Mouse (Mus musculus) E14TG2a.4 (cell line): ENCODE measurements around the gene Trp53i13.

Experiments used
- H3K27me3 ChIP-seq: 2 replicates; pipeline ENCODE4 v1.6.1; 2014; ENCODE audit warnings: low read length, control low read depth; ENCODE audit not compliant: insufficient read depth
- H3K36me3 ChIP-seq: 2 replicates; pipeline ENCODE4 v1.6.1; 2014; ENCODE audit warnings: low read length, control low read depth; ENCODE audit not compliant: insufficient read depth
- H3K4me1 ChIP-seq: replicated peaks from 2 replicates; pipeline ENCODE4 v1.6.1; 2014; ENCODE audit warnings: low read depth, low read length, control low read depth
- H3K4me3 ChIP-seq: replicated peaks from 2 replicates; pipeline ENCODE4 v1.5.1; 2014; ENCODE audit warnings: mild to moderate bottlenecking, low read length
- H3K9me3 ChIP-seq: 2 replicates; pipeline ENCODE4 v1.6.1; 2014; ENCODE audit warnings: low read length, control low read depth
- CTCF ChIP-seq: conservative IDR thresholded peaks from 2 replicates; pipeline ENCODE4 v1.5.1; 2014; ENCODE audit warnings: low read length
- NANOG ChIP-seq: IDR thresholded peaks from 2 replicates; pipeline ENCODE4 v1.6.1; 2014; ENCODE audit warnings: borderline replicate concordance, low read length, mixed read lengths
- POU5F1 ChIP-seq: IDR thresholded peaks from 2 replicates; pipeline ENCODE4 v1.6.1; 2014; ENCODE audit warnings: low read length, borderline replicate concordance

The Trp53i13 gene

DNA sequence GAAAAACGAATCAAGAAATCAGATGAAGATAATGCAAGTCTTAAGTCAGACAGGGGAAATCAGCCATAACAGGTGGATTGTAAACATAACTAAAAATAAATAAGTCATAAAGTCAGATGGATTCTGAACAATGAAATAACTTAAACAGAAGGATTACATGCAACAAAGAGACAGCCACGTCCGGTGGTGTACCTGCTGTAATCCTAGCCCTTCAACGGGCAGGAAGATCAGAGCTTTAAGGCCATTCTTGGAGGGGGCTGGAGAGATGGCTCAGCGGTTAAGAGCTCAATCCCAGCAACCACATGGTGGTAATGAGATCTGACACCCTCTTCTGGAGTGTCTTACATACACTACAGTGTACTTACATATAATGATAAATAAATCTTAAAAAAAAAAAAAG lies 4.4 kb downstream of the Trp53i13 start:
- H3K27me3 ChIP-seq = peaks cover 34% of the 10 kb centered on the region
- H3K9me3 ChIP-seq = no peaks in the 10 kb centered on the region
- no peak overlapping the region for H3K4me3 ChIP-seq
- peaks cover 25% of the 10 kb centered on the region for H3K36me3 ChIP-seq
- peaks cover 64% of the 10 kb centered on the region for H3K4me1 ChIP-seq
- TF ChIP-seq POU5F1 (no peak), NANOG (no peak), CTCF (no peak)

DNA sequence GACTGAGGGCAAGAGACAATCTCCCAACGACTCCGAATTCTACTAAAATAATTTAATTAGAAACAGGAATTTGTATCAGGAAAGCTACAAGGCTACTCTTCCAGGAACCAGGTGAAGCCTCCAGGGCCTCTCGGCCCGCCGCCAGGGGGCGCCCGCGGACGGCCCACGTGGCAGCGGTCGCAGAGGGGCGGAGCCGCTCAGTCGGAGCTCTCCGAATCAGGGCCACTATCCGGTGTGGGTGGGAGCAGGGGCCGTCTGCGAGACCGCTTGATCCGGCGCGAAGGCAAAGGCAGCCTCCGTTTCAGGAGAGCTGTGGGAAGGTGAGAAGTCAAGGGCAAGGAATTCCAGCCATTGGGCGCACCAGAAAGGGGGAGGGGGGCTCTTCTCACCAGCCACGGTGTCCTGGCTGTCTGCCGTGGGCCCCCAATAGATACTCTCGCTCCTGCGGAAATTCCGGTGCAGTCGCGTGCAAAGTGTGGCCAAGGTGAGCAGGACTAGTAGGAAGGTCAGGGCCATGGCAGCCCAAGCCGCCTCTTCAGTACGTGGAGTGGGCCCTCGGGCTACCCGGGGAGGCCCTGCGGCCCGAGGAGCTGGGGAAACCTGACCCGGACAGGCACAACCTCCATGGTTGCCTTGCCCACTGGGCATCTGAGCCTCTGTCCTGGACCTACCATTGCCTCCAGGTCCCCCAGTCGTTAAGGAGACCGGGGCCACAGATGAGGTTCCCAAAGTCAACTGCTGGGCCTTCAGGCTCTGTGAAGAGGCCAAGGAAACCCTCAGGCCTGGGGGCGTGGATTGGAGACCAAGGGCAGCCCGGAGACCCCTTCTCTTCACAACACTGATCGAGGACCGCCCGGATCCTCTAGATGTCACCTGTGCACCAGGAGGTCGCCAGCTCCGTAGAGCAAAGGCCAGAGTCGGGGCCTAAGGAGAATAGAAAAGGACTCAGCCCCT lies 7.4 kb downstream of the Trp53i13 start:
- Histone ChIP-seq H3K4me3 (peak overlapping the region; percentile 77), H3K4me1 (peaks cover 70% of the 10 kb centered on the region), H3K27me3 (peaks cover 6% of the 10 kb centered on the region; the same call in 1 of the 2 replicates), H3K9me3 (no peaks in the 10 kb centered on the region), H3K36me3 (peaks cover 55% of the 10 kb centered on the region)
- TF ChIP-seq POU5F1 (no peak), NANOG (no peak), CTCF (no peak; the same call in 1 of the 2 replicates)

DNA sequence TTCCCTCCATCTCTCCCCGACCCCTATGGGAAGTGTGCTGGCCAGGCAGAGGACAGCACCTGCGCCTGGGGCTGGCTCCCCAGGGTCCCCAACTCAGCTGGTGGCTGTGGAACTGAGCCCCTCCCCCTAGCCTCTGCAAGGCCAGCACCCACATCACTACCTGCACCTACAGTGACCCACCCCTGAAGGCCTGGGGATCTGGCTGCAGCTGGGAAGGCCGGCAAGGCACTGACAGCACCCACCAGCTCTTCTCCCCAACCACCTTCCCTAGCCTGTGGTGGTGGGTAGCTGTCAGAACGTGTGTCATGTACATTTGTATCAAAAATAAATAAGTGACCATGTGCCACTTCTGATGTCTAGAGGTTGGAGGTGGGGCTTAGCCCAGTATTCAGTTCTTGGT lies 8.4 kb downstream of the Trp53i13 start:
- Histone ChIP-seq H3K27me3 (peaks cover 5% of the 10 kb centered on the region; the same call in 1 of the 2 replicates), H3K4me3 (no peak overlapping the region), H3K4me1 (peaks cover 75% of the 10 kb centered on the region), H3K36me3 (peaks cover 64% of the 10 kb centered on the region), H3K9me3 (no peaks in the 10 kb centered on the region)
- no peak for TF ChIP-seq POU5F1
- no peak for TF ChIP-seq NANOG
- no peak for TF ChIP-seq CTCF

DNA sequence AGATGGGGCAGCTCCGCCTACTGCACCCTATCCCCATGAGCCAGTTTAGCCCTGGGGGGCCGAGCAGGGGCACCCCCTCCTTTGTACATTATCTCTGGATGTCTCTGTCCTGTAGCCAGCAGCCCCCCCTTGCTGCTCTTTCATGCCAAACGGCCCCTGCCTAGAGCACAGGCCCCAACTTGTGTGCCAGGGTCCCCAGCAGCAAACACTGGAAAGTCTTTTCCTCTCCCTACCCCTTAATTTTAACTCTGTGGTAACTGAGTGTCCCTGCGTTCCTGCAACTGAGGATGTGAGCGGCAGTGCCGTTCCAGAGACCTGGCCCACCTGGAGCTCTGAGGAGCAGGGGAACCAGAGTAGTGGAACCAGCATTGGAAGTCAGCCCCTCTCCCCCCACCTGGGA lies 8.8 kb downstream of the Trp53i13 start:
- Histone ChIP-seq H3K36me3 (peaks cover 69% of the 10 kb centered on the region), H3K4me3 (no peak overlapping the region), H3K27me3 (0 out of 2 replicates have a peak, but pooled peaks cover 2% of the 10 kb centered on the region), H3K9me3 (no peaks in the 10 kb centered on the region), H3K4me1 (peaks cover 77% of the 10 kb centered on the region)
- TF ChIP-seq POU5F1 = no peak
- TF ChIP-seq CTCF = no peak
- no peak for TF ChIP-seq NANOG

DNA sequence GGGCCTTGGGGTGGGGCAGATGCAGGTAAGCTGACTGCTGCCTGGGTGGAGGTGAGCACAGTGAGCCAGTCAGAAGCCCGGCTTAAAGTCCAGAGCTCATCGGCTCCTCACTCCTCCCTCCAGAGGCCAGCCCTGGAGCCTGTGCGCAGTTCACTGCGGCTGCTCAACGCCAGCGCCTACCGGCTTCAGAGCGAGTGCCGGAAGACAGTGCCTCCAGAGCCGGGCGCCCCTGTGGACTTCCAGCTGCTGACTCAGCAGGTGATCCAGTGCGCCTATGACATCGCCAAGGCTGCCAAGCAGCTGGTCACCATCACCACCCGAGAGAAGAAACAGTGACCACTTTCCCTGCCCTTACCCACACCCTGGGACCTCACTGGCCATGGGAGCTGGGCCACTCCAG lies 9.5 kb downstream of the Trp53i13 start:
- H3K4me3 ChIP-seq = 0 out of 2 replicates have a peak overlapping the region, but pooled peaks have one; percentile 46
- peaks cover 76% of the 10 kb centered on the region for H3K36me3 ChIP-seq
- 0 out of 2 replicates have a peak, but pooled peaks cover 2% of the 10 kb centered on the region for H3K27me3 ChIP-seq
- TF ChIP-seq NANOG (no peak), POU5F1 (no peak), CTCF (no peak)
- peaks cover 83% of the 10 kb centered on the region for H3K4me1 ChIP-seq
- H3K9me3 ChIP-seq = no peaks in the 10 kb centered on the region

DNA sequence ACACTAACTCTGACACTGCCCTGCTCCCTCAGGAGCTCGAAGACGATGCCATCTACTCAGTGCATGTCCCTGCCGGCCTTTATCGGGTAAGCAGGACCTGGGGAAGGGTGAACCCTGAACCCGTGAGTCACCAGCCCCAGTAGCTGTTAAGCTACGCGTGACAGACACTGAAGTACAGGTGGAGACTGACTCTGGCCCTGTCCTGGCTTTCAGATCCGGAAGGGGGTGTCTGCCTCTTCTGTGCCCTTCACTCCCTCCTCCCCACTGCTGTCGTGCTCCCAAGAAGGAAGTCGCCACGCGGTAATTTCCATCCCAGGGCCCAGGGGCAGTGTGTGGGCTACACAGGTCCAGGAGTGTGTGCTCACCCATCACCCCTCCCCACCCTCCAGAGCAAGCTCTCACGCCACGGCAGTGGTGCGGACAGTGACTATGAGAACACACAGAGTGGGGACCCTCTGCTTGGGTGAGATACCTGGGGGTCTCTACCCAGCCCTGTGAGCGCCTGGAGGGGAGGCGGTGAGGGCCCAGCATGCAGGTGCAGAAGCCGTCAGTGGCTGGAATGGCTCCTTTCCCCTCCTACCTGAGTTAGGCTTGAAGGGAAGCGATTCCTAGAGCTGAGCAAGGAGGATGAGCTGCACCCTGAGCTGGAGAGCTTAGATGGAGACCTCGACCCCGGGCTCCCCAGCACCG lies 10.3 kb downstream of the Trp53i13 start:
- Histone ChIP-seq H3K4me1 (peaks cover 92% of the 10 kb centered on the region), H3K9me3 (no peaks in the 10 kb centered on the region), H3K27me3 (no peaks in the 10 kb centered on the region), H3K36me3 (peaks cover 84% of the 10 kb centered on the region), H3K4me3 (peak overlapping the region; percentile 46; the same call in 1 of the 2 replicates)
- TF ChIP-seq NANOG = no peak
- TF ChIP-seq POU5F1 = no peak
- TF ChIP-seq CTCF = no peak

DNA sequence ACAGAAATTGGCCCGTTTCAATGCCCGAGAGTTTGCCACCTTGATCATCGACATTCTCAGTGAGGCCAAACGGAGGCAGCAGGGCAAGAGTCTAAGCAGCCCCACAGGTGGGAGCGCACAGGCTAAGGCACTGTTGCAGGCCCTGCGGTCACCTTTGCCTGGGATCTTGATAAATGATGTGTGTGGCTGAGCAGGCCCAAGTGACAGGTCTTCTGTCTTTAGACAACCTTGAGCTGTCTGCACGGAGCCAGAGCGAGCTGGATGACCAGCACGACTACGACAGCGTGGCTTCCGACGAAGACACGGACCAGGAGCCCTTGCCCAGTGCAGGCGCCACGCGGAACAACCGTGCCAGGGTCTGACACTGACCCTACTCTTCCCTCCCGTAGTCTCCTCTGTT lies 11.4 kb downstream of the Trp53i13 start:
- H3K4me1 ChIP-seq = peaks cover 97% of the 10 kb centered on the region
- H3K9me3 ChIP-seq = no peaks in the 10 kb centered on the region
- H3K36me3 ChIP-seq = peaks cover 84% of the 10 kb centered on the region
- no peaks in the 10 kb centered on the region for H3K27me3 ChIP-seq
- H3K4me3 ChIP-seq = peak overlapping the region; percentile 46
- TF ChIP-seq NANOG = no peak
- no peak for TF ChIP-seq POU5F1
- TF ChIP-seq CTCF = no peak

DNA sequence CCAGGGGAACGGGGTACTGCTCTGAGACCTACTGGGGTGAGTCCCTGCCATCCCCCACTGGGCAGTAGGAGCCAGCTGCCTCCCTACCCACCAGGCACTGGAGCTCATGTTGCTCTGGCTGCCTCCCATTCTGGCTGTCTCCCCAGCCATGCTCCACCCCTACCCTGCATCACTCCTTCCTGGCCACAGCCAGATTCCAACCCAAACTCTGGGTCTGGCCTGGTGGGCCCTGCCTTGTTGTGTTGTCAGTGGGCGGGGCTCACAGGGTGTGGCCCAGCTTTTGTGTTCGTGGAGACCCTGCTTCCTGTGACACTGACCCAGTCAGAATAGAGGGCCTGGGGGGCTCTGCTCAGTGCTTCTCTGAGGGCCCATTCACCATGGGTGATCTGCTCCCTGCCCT lies 12.3 kb downstream of the Trp53i13 start:
- no peak for TF ChIP-seq POU5F1
- no peak for TF ChIP-seq NANOG
- no peak for TF ChIP-seq CTCF
- H3K9me3 ChIP-seq = no peaks in the 10 kb centered on the region
- H3K4me1 ChIP-seq = peaks cover 98% of the 10 kb centered on the region

DNA sequence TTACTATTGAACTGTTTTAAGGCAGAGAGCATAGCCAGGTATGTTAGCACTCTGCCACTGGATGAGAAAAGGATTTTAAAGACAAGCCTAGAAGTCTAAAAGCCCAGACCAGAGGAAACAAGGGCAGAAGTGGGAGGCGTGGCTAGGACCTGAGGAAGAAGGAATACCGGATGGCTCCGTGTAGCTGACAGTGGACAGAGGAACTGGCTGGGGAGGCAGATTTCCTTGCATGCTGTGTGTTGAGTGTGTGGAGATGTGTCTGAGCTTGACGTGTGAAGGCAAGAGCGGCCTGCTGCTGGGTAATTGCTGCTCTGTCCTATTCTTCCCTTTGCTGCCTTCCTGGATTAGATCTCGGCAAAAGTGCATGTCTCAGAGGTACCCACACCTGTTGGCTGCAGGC lies 13.3 kb downstream of the Trp53i13 start:
- H3K4me1 ChIP-seq = peaks cover 100% of the 10 kb centered on the region
- peaks cover 91% of the 10 kb centered on the region for H3K36me3 ChIP-seq
- peak overlapping the region; percentile 46 for H3K4me3 ChIP-seq
- no peaks in the 10 kb centered on the region for H3K9me3 ChIP-seq
- TF ChIP-seq POU5F1 = no peak
- no peaks in the 10 kb centered on the region for H3K27me3 ChIP-seq

More for the DNA sequence above, 12.3 kb downstream of the Trp53i13 start:
- Histone ChIP-seq H3K27me3 (no peaks in the 10 kb centered on the region), H3K4me3 (peak overlapping the region; percentile 46), H3K36me3 (peaks cover 93% of the 10 kb centered on the region)
